Mouse (Mus musculus) monocyte, adult 2 months (primary cell): ENCODE measurements around the gene Decr2.
A peak's percentile ranks its signal among the peaks of the same experiment; 100 is the strongest.
"Not testable (repeated sequence)": the region's sequence is repeated elsewhere in the genome, so short reads cannot be mapped to it uniquely, and the experiment has no call there.

Experiments used
- DNase-seq, 2 experiments: peaks; one replicate each; pipeline ENCODE4 v3.0.0; 2022; ENCODE audit warnings: low spot score in 2 of 2, low read depth in 1 of 2

Decr2 gene

DNA sequence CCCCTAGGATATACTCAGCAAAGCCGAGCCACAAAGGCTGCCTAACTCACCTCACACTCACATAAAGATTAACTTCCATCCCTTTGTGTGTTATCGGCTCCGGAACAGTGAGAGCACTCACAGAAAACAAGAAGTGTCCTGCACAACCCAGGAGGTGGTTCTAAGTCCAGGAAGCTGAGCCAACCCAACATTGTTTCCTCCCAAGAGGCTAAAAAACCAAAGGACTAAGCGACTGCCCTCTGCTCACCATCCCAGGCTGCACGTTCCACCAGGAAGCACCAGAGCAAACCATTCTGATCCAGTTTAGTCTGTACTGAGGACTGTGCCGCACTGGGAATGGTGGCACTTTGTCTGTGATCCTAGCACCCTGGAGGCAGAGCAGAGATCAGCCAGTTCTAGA is 25.2 kb downstream of the Decr2 start:
- no peak for DNase-seq

- DNase-seq: no peak
Measured at GRCm38 (mm10) chr17:26057787-26058567, 32.2 kb downstream of the Decr2 start.

- no peak for DNase-seq
Measured at GRCm38 (mm10) chr17:26057278-26057677, 32.9 kb downstream of the Decr2 start.

GRCm38 (mm10) chr17:26055164-26055563 is 35.0 kb downstream of the Decr2 start:
- no peak for DNase-seq

DNA sequence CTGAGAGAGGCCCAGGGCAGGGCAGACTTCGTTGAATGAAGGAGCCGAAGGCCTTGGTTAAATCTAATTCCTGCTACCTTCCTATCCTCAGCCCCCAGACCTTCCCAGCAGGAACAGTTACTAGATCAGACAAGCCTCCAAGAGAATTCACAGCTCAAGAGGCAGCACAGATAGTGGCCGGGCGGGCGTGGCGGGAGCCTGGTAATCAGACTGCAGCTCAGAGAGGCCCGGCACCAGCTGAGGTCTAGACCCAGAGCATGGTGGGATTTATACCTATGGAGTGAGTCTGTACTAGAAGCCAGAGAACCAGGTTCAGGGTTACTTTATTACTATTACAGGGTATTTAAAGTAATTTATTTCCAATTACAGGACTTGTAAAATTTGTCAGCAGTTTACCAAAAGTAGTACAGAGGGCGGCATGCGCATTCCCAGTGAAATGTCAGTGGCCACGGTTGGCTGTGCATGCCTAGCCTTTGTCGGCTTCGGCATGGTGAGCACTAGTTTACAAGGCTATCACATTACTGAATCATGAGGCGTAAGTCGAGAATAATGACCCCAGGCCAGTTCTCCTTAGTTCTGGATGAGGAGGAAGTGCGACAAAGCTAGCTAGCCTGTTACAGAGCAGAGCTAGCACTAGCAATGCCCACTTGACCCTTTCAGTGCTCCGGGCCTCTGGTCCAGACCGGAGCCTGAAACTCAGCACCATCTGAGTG is 35.8 kb downstream of the Decr2 start:
- DNase-seq: no peak

DNA sequence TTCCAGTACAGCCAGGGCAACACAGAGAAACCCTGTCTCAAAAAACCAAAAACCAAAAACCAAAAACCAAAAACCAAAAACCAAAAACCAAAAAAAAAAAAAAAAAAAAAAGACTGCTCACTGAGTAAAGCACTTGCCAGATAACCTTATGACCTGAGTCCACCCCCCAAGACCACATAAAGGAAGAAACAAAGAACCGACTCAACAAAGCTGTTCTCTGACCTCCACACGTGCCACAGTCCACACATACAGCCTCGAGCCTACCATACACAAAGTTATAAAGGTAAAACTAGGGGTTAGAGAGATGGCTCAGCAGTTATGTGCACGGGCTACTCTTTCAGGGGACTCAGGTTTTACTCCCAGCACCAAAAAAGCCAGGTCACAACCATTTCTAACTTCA is 37.4 kb downstream of the Decr2 start:
- no peak for DNase-seq

DNA sequence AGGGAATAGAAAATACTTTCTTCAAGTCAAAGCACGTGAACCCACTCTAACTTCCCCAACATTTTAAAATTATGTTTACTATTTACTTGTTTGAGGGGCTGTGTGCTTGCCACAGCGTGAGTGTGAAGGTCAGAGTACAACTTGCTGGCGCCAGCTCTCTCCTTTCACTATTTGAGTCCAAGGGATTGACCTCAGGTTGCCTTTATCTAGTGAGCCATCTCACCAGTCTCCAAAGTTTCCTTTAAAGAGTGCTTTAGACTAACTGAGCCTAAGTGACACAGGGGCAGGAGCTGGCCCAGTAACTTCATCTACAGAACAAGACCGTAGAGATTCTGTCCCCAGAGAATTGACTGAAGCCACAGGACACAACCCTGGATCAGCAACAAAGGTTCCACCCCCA is 38.1 kb downstream of the Decr2 start:
- DNase-seq: no peak

GRCm38 (mm10) chr17:26048118-26048517 is 42.0 kb downstream of the Decr2 start:
- no peak for DNase-seq

- no peak for DNase-seq
Measured at GRCm38 (mm10) chr17:26046253-26046997, 43.7 kb downstream of the Decr2 start.

DNA sequence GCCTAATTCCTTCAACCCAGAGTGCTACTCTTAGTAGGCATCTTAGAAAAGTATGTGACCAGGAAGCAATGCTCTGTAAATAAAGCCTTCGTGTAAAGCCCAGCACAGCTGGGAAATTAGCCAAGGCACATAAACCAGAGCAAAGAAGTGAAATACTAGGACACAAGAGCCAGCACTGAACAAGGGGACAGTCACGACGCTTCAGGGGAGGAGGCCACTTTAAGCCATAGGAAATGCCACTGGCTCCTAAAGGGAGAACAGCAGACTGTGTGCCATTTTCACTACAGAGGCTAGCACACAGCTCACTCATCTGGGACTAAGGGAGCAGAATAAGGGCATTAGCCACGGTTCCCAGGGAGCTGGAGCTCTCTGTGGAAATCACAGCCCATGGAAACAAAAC is 44.9 kb downstream of the Decr2 start:
- DNase-seq: no peak

- DNase-seq: no peak
Measured at GRCm38 (mm10) chr17:26043249-26043636, 46.9 kb downstream of the Decr2 start.

DNA sequence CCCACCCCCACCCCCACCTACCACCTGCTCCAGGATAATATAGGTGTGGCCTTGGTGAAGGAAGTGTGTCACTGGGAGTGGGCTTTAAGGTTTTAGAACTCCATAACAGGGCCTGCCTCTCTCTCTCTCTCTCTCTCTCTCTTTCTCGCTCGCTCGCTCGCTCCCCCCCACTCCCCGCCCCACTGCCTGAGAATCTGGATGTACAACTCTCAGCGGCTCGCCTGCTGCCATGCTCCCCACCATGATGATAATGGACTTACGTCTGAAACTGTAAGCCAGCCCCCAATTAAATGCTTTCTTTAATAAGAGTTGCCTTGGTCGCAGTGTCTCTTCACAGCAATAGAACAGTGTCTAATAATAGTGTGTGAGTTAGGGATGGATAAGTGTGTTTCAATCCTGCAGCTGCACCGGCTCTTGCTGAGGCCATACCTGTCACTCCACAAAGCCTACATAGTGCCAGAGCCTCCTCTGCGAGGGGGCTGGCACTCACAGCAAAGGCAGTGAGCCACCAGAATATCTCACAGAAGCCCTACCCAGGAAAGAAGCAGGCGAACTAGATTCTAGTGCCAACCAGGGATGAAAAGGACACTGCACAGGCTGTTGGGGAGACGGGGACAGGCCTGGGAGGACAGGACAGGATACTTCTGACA is 47.4 kb downstream of the Decr2 start:
- DNase-seq: no peak

DNA sequence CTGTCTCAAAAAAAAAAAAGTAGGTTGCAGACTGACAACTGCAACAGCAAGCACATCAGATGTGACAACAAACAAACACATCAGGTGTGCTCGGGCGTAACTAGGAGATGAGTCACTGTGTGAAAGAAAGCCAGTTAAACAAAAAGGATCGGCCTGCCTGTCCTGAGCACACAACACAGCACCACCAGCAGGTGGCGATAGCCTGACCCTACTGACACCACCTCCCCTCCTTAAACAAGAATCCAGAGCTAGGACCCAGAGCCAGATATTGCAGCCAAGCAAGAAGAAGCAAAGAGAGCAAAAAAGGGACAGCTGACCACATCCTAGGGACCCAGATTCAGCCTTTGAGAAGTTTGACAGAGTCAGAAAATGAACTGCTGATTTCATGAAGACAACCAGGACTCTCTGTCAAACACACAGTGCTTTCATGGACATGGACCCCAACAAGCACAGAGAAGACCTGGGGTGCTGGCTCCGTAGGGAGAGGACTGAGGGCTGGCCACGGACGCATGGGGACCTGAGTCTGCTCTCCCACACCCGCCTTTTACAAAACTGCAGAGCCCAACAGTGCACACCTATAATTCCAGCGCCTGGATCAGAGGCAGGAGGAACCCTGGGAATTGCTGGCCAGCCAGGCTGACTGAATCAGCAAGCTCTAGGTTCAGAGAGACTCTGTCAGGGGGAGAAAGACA is 48.9 kb downstream of the Decr2 start:
- DNase-seq: peak in 1 of 2 experiments; percentile 5

GRCm38 (mm10) chr17:26040711-26041110 is 49.4 kb downstream of the Decr2 start:
- not testable (repeated sequence) for DNase-seq

- no peak for DNase-seq
Measured at GRCm38 (mm10) chr17:26032037-26032436, 58.1 kb downstream of the Decr2 start.

DNA sequence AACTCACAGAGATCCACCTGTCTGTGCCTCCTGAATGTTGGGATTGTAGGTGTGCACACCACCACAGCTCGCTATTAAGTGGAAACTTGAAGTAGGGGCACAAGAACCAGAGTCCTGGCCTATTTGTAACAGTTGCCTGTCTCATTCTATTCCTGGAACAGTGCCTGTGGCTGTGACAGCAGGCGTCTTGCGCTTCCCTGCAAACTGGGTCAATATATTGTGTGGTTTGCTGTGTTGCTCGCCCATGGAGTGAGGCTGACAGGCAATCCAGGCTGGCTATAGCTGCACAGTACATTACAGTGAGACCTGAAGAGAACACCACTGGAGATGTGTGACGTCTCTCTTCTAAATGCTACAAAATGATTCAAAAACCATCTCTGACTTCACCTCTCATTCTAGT is 58.6 kb downstream of the Decr2 start:
- DNase-seq: no peak
